ENCODE assay signal across 8 mouse cellular contexts in the genomic region with DNA sequence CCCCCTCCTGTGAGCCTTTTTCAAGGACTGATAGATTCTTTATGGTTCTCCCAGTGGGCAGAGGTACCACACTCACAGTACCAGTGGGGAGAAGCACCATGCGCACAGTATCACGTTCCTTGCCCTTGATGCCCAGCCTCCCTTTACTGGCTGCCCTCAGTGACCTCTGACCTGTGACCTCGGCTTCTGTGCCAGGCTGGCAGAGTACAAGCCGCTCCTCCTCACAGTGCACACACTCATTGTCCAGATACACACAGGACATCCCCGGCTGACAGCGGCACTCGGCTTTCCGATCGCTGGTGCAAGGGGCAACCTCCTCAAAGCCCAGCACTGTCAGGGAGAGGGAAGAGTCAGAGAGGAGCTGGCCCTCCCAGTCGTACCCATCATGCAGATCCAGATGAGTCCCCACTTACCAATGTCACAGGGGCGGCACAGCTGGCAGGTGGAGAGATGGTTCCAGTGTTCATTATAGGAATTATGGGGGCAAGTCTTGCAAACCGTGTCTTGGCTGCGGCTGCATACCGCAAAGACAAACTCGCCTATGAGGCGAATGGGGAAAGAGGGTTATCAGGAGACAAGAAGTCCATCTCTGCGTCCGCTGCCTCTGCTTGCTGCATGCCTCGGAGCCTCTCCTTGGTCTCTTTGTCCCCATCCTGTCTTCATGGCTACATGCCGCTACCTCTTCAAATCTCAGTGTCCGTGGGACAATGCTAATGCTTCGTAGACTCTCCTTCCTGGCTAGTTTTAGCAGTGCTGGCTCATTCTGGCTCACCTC. TPM values are rescaled to one million over a fixed set of nuclear protein-coding genes. Genes with fewer than 3 reads are reported as not detected.
DNase-seq lines count a peak whose midpoint lies in the region; ATAC-seq and TF ChIP-seq lines count a peak whose summit lies in the region.

No protein-coding gene starts in this region.

- peaks cover 11% of the 10 kb centered on the region; the same call in 1 of the 2 replicates for H3K36me3 ChIP-seq in liver, adult 2 months (ENCODE audit: control insufficient read depth, insufficient read depth, low read length)
- 0 out of 2 replicates have a peak, but pooled peaks cover 4% of the 10 kb centered on the region for H3K36me3 ChIP-seq in forebrain, embryonic 10.5 days (replicated peaks)
- peaks cover 13% of the 10 kb centered on the region for H3K36me3 ChIP-seq in kidney, postnatal 0 days (ENCODE audit: insufficient read depth, low read length)
- H3K36me3 ChIP-seq in midbrain, embryonic 12.5 days = no peaks in the 10 kb centered on the region

- TF ChIP-seq POLR2A in liver, adult 2 months (IDR thresholded peaks at IDR 0.05; ENCODE audit: extremely low read depth, insufficient read depth, low read length) = peak; percentile 85

- 4% methylated on average over 22 of the region's 22 CpGs for WGBS in liver, adult 2 months
- 74% methylated on average over 22 of the region's 22 CpGs for WGBS in forebrain, embryonic 10.5 days
- 39% methylated on average over 22 of the region's 22 CpGs for WGBS in kidney, postnatal 0 days
- WGBS in midbrain, embryonic 12.5 days = 66% methylated on average over 22 of the region's 22 CpGs

- ATAC-seq in kidney, postnatal 0 days (replicated peaks; ENCODE audit: low FRiP score, low read depth) = no peak
- no peak for ATAC-seq in midbrain, embryonic 12.5 days (ENCODE audit: low FRiP score, low read depth)

- no peaks in the 10 kb centered on the region for H3K27me3 ChIP-seq in liver, adult 2 months (ENCODE audit: control insufficient read depth, insufficient read depth, low read length)
- H3K27me3 ChIP-seq in forebrain, embryonic 10.5 days (ENCODE audit: poor library complexity, severe bottlenecking) = peaks cover 44% of the 10 kb centered on the region
- H3K27me3 ChIP-seq in kidney, postnatal 0 days (ENCODE audit: insufficient read depth, low read length) = no peaks in the 10 kb centered on the region
- H3K27me3 ChIP-seq in midbrain, embryonic 12.5 days = peaks cover 12% of the 10 kb centered on the region; the same call in 1 of the 2 replicates

- peak overlapping the region; percentile 80 for H3K4me3 ChIP-seq in liver, adult 2 months (ENCODE audit: insufficient read depth, low read depth, low read length)
- H3K4me3 ChIP-seq in forebrain, embryonic 10.5 days = peak overlapping the region; percentile 54
- H3K4me3 ChIP-seq in kidney, postnatal 0 days (replicated peaks; ENCODE audit: low read depth, low read length) = peak overlapping the region; percentile 62
- H3K4me3 ChIP-seq in midbrain, embryonic 12.5 days = peak overlapping the region; percentile 43

- H3K27ac ChIP-seq in liver, adult 2 months (replicated peaks; ENCODE audit: insufficient read depth, low read depth, low read length) = peak overlapping the region; percentile 92
- H3K27ac ChIP-seq in forebrain, embryonic 10.5 days = peak overlapping the region; percentile 91
- H3K27ac ChIP-seq in kidney, postnatal 0 days = peak overlapping the region; percentile 89
- no peak overlapping the region for H3K27ac ChIP-seq in midbrain, embryonic 12.5 days (replicated peaks)

- intact Hi-C loops in left cerebral cortex, postnatal 25 days (cut with DNase I) = no loop called here

- peaks cover 11% of the 10 kb centered on the region; the same call in 1 of the 2 replicates for H3K79me2 ChIP-seq in liver, adult 2 months (ENCODE audit: control insufficient read depth, insufficient read depth, low read length)

- peak; percentile 93 for DNase-seq in liver, adult 2 months (ENCODE audit: extremely low read depth, low read depth, low spot score)
- no peak for DNase-seq in liver
- DNase-seq in forebrain, embryonic 10.5 days (ENCODE audit: extremely low spot score, low spot score) = no peak
- no peak for DNase-seq in kidney, postnatal 0 days (ENCODE audit: low spot score)
- no peak for DNase-seq in spleen, adult 12 weeks (ENCODE audit: low spot score)
- no peak for DNase-seq in left cerebral cortex, postnatal 25 days (ENCODE audit: low spot score in 2 of 2)
- DNase-seq in testis, postnatal 10 days (ENCODE audit: low spot score) = no peak

- TF ChIP-seq CTCF in liver, adult 2 months (IDR thresholded peaks at IDR 0.05; ENCODE audit: low read depth, low read length) = no peak
- no peak for TF ChIP-seq CTCF in kidney, postnatal 0 days (IDR thresholded peaks at IDR 0.05; ENCODE audit: low read depth)

- peak overlapping the region; percentile 91 for H3K9ac ChIP-seq in liver, adult 2 months (ENCODE audit: low read depth, low read length)
- peak overlapping the region; percentile 92 for H3K9ac ChIP-seq in kidney, postnatal 0 days (ENCODE audit: low read depth, low read length)
- peak overlapping the region; percentile 71 for H3K9ac ChIP-seq in midbrain, embryonic 12.5 days (replicated peaks)

- H3K4me1 ChIP-seq in liver, adult 2 months (ENCODE audit: control insufficient read depth, insufficient read depth, low read length) = peaks cover 29% of the 10 kb centered on the region
- H3K4me1 ChIP-seq in forebrain, embryonic 10.5 days = peaks cover 38% of the 10 kb centered on the region
- peaks cover 21% of the 10 kb centered on the region; the same call in 1 of the 2 replicates for H3K4me1 ChIP-seq in kidney, postnatal 0 days (replicated peaks; ENCODE audit: insufficient read depth, low read length)
- peaks cover 23% of the 10 kb centered on the region for H3K4me1 ChIP-seq in midbrain, embryonic 12.5 days

- H3K9me3 ChIP-seq in forebrain, embryonic 10.5 days = no peaks in the 10 kb centered on the region
- no peaks in the 10 kb centered on the region for H3K9me3 ChIP-seq in kidney, postnatal 0 days (replicated peaks; ENCODE audit: low read length)
- no peaks in the 10 kb centered on the region for H3K9me3 ChIP-seq in midbrain, embryonic 12.5 days

- peak overlapping the region; percentile 84 for H3K4me2 ChIP-seq in kidney, postnatal 0 days (ENCODE audit: low read length)
- peak overlapping the region; percentile 69 for H3K4me2 ChIP-seq in midbrain, embryonic 12.5 days (replicated peaks)

RNA-seq across cellular contexts. Expression of gene Ltbr, which starts 0.9 kb away (rescaled TPM):
- 55.9 and 57.1 TPM in 2 replicates for total RNA-seq in liver, adult 2 months (2014; rRNA removed)
- polyA plus RNA-seq in liver, adult 2 months (2012; rRNA removed) = 102 and 106 TPM in 2 replicates
- 16.1 and 17.2 TPM in 2 replicates for polyA plus RNA-seq in forebrain, embryonic 10.5 days (2016; fragmentation: Nextera tagmentation; extraction: Ambion mirVana)
- polyA plus RNA-seq in kidney, postnatal 0 days (2015; fragmentation: Nextera tagmentation; extraction: Ambion mirVana) = 69.8 and 71.6 TPM in 2 replicates
- polyA plus RNA-seq in midbrain, embryonic 12.5 days (2016; fragmentation: Nextera tagmentation; extraction: Ambion mirVana) = 18.3 and 20.2 TPM in 2 replicates
- 1 to 10 TPM; 8.1 to 9.9 TPM for total RNA-seq in left cerebral cortex, postnatal 25 days (2021)

RNA-seq across cellular contexts. Expression of gene Scnn1a, which starts 7.7 kb away (rescaled TPM):
- total RNA-seq in liver, adult 2 months (2014; rRNA removed) = 3.0 and 6.7 TPM in 2 replicates
- polyA plus RNA-seq in liver, adult 2 months (2012; rRNA removed) = 16.5 and 24.8 TPM in 2 replicates
- 0.20 and 0.30 TPM in 2 replicates for polyA plus RNA-seq in forebrain, embryonic 10.5 days (2016; fragmentation: Nextera tagmentation; extraction: Ambion mirVana)
- 19.9 and 22.7 TPM in 2 replicates for polyA plus RNA-seq in kidney, postnatal 0 days (2015; fragmentation: Nextera tagmentation; extraction: Ambion mirVana)
- 0.41 and 0.43 TPM in 2 replicates for polyA plus RNA-seq in midbrain, embryonic 12.5 days (2016; fragmentation: Nextera tagmentation; extraction: Ambion mirVana)
- total RNA-seq in left cerebral cortex, postnatal 25 days (2021) = 1 to 10 TPM; 2.4 to 2.6 TPM

RNA-seq across cellular contexts. Expression of gene Tuba3a, which starts 26.9 kb away (rescaled TPM):
- not detected in 2 replicates for total RNA-seq in liver, adult 2 months (2014; rRNA removed)
- polyA plus RNA-seq in liver, adult 2 months (2012; rRNA removed) = 0.12 TPM in 1 of 2 replicates, not detected in the other
- 0.12 TPM in 1 of 2 replicates, not detected in the other for polyA plus RNA-seq in forebrain, embryonic 10.5 days (2016; fragmentation: Nextera tagmentation; extraction: Ambion mirVana)
- polyA plus RNA-seq in kidney, postnatal 0 days (2015; fragmentation: Nextera tagmentation; extraction: Ambion mirVana) = 0.17 TPM in 1 of 2 replicates, not detected in the other
- not detected in 2 replicates for polyA plus RNA-seq in midbrain, embryonic 12.5 days (2016; fragmentation: Nextera tagmentation; extraction: Ambion mirVana)
- not detected for total RNA-seq in left cerebral cortex, postnatal 25 days (2021)

RNA-seq across cellular contexts. Expression of gene Tnfrsf1a, which starts 36.4 kb away (rescaled TPM):
- 21.0 and 28.6 TPM in 2 replicates for total RNA-seq in liver, adult 2 months (2014; rRNA removed)
- 89.3 and 110 TPM in 2 replicates for polyA plus RNA-seq in liver, adult 2 months (2012; rRNA removed)
- 24.1 and 24.4 TPM in 2 replicates for polyA plus RNA-seq in forebrain, embryonic 10.5 days (2016; fragmentation: Nextera tagmentation; extraction: Ambion mirVana)
- 77.9 and 80.4 TPM in 2 replicates for polyA plus RNA-seq in kidney, postnatal 0 days (2015; fragmentation: Nextera tagmentation; extraction: Ambion mirVana)
- 17.7 and 22.8 TPM in 2 replicates for polyA plus RNA-seq in midbrain, embryonic 12.5 days (2016; fragmentation: Nextera tagmentation; extraction: Ambion mirVana)
- 10 to 100 TPM; 11.5 to 12.7 TPM for total RNA-seq in left cerebral cortex, postnatal 25 days (2021)

Comparison
In these comparisons a context has a peak if more than half of its experiments do, and no peak if none do; other contexts are left out.
1. RNA of gene Scnn1a, which starts 7.7 kb away (polyA plus RNA-seq): 16.5 to 24.8 TPM in liver, adult 2 months and 19.9 to 22.7 TPM in kidney, postnatal 0 days; 0.41 to 0.43 TPM in midbrain, embryonic 12.5 days and 0.20 to 0.30 TPM in forebrain, embryonic 10.5 days; every median in the first group is over 10 times any median in the second.
2. Peak in every context shown above with its lines, with median percentiles within 50 percentile points of each other: H3K4me3 ChIP-seq and H3K9ac ChIP-seq.